Mouse (Mus musculus): ENCODE measurements around the gene Mael. TPM values are rescaled to one million over a fixed set of nuclear protein-coding genes. Genes with fewer than 3 reads are reported as not detected.

Gene Mael
- polyA plus RNA-seq, 1 experiment from 2014 or later, result 0.16 TPM

- Histone ChIP-seq H3K4me2 (no peak overlapping the region), H3K36me3 (ENCODE audit: control insufficient read depth, insufficient read depth, low read length) (no peaks in the 10 kb centered on the region), H3K4me1 (ENCODE audit: control insufficient read depth, insufficient read depth, low read length) (no peaks in the 10 kb centered on the region), H3K27me3 (ENCODE audit: control insufficient read depth, insufficient read depth, low read length) (peaks cover 30% of the 10 kb centered on the region), H3K27ac (ENCODE audit: low read depth, low read length) (no peak overlapping the region), H3K9ac (ENCODE audit: low read depth, low read length) (no peak overlapping the region), H3K4me3 (ENCODE audit: low read depth, low read length) (no peak overlapping the region), H3K9me3 (replicated peaks; ENCODE audit: control insufficient read depth, low read length) (no peaks in the 10 kb centered on the region)
- 24% methylated on average over 10 of the region's 10 CpGs for WGBS (ENCODE audit: insufficient replicate concordance)
- ATAC-seq (replicated peaks; ENCODE audit: insufficient number of reproducible peaks, low FRiP score, low TSS enrichment), result no peak
These were observed 83.4 kb downstream of the Mael start for GRCm38 (mm10) chr1:166155113-166155494.

- Histone ChIP-seq H3K9me3 (replicated peaks; ENCODE audit: control insufficient read depth, low read length) (no peaks in the 10 kb centered on the region), H3K36me3 (ENCODE audit: control insufficient read depth, insufficient read depth, low read length) (no peaks in the 10 kb centered on the region), H3K4me2 (peak overlapping the region; percentile 52), H3K4me3 (ENCODE audit: low read depth, low read length) (peak overlapping the region; percentile 30), H3K4me1 (ENCODE audit: control insufficient read depth, insufficient read depth, low read length) (no peaks in the 10 kb centered on the region), H3K27me3 (ENCODE audit: control insufficient read depth, insufficient read depth, low read length) (peaks cover 23% of the 10 kb centered on the region), H3K9ac (ENCODE audit: low read depth, low read length) (no peak overlapping the region), H3K27ac (ENCODE audit: low read depth, low read length) (no peak overlapping the region)
- no peak for ATAC-seq (replicated peaks; ENCODE audit: insufficient number of reproducible peaks, low FRiP score, low TSS enrichment)
- 6% methylated on average over 29 of the region's 29 CpGs for WGBS (ENCODE audit: insufficient replicate concordance)
These were observed 84.1 kb downstream of the Mael start for GRCm38 (mm10) chr1:166154162-166155112.

DNA sequence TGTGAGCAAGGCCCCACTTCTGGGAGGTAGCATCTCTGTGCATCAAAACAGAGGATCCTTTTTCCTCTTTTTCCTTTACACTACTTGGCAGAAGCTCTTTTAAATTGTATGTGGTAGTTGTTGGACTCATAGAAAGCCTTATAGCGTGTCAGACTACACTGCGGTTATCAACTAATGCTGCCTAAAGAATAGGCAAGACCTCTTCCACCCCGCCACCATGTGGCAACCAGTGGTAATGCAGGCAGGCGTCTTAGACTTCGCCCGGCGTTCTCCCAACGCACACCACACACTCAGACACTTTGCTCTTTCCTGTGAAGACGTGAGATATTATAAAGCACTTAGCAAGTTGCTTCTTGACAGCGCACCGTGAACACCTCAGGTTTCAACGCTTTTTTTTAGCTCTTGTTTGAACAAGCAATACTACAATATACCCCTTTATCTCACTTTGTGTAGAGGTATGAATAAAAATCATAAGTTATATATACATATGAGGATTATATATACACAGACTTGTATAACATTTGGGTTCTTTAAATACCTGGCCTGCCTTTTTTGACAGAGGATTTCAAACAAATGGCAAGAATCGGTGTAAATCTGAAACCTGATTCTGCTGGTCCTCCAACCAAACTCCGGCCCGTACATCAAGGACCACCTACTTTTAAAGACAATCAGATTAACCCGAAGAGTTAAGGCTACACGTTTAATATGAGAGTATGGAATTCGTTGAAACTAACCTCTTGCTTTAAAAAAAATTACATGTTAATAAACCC lies 85.0 kb downstream of the Mael start:
- Histone ChIP-seq H3K9ac (ENCODE audit: low read depth, low read length) (no peak overlapping the region), H3K27me3 (ENCODE audit: control insufficient read depth, insufficient read depth, low read length) (peaks cover 20% of the 10 kb centered on the region), H3K4me1 (ENCODE audit: control insufficient read depth, insufficient read depth, low read length) (no peaks in the 10 kb centered on the region), H3K9me3 (replicated peaks; ENCODE audit: control insufficient read depth, low read length) (no peaks in the 10 kb centered on the region), H3K36me3 (ENCODE audit: control insufficient read depth, insufficient read depth, low read length) (no peaks in the 10 kb centered on the region), H3K4me3 (ENCODE audit: low read depth, low read length) (no peak overlapping the region), H3K27ac (ENCODE audit: low read depth, low read length) (no peak overlapping the region), H3K4me2 (peak overlapping the region; percentile 47; the same call in 1 of the 2 replicates)
- 13% methylated on average over 18 of the region's 18 CpGs for WGBS (ENCODE audit: insufficient replicate concordance)
- no peak; the same call in 1 of the 2 replicates for ATAC-seq (replicated peaks; ENCODE audit: insufficient number of reproducible peaks, low FRiP score, low TSS enrichment)

- Histone ChIP-seq H3K27me3 (ENCODE audit: control insufficient read depth, insufficient read depth, low read length) (peaks cover 15% of the 10 kb centered on the region), H3K9ac (ENCODE audit: low read depth, low read length) (no peak overlapping the region), H3K4me2 (no peak overlapping the region), H3K27ac (ENCODE audit: low read depth, low read length) (no peak overlapping the region), H3K9me3 (replicated peaks; ENCODE audit: control insufficient read depth, low read length) (no peaks in the 10 kb centered on the region), H3K4me3 (ENCODE audit: low read depth, low read length) (no peak overlapping the region), H3K4me1 (ENCODE audit: control insufficient read depth, insufficient read depth, low read length) (peaks cover 6% of the 10 kb centered on the region; the same call in 1 of the 2 replicates), H3K36me3 (ENCODE audit: control insufficient read depth, insufficient read depth, low read length) (no peaks in the 10 kb centered on the region)
- no peak for ATAC-seq (replicated peaks; ENCODE audit: insufficient number of reproducible peaks, low FRiP score, low TSS enrichment)
- WGBS (ENCODE audit: insufficient replicate concordance), result 74% methylated on average over 10 of the region's 10 CpGs
These were observed 86.5 kb downstream of the Mael start for GRCm38 (mm10) chr1:166152034-166152433.

- WGBS (ENCODE audit: insufficient replicate concordance), result 60% methylated on average over 11 of the region's 11 CpGs
- Histone ChIP-seq H3K9me3 (replicated peaks; ENCODE audit: control insufficient read depth, low read length) (no peaks in the 10 kb centered on the region), H3K36me3 (ENCODE audit: control insufficient read depth, insufficient read depth, low read length) (no peaks in the 10 kb centered on the region), H3K4me3 (ENCODE audit: low read depth, low read length) (no peak overlapping the region), H3K9ac (ENCODE audit: low read depth, low read length) (no peak overlapping the region), H3K4me1 (ENCODE audit: control insufficient read depth, insufficient read depth, low read length) (peaks cover 6% of the 10 kb centered on the region; the same call in 1 of the 2 replicates), H3K27ac (ENCODE audit: low read depth, low read length) (no peak overlapping the region), H3K27me3 (ENCODE audit: control insufficient read depth, insufficient read depth, low read length) (peaks cover 15% of the 10 kb centered on the region), H3K4me2 (no peak overlapping the region)
- ATAC-seq (replicated peaks; ENCODE audit: insufficient number of reproducible peaks, low FRiP score, low TSS enrichment), result no peak
These were observed 87.2 kb downstream of the Mael start for GRCm38 (mm10) chr1:166151341-166151740.

Other genes with a start within 250 kb of the Mael start
- gene Pou2f1, start 236.1 kb downstream of the Mael start, polyA plus RNA-seq (2014; fragmentation: Nextera tagmentation; extraction: Ambion mirVana), result 16.7 and 17.3 TPM in 2 replicates
- 32.2 and 45.4 TPM in 2 replicates for gene Dusp27, start 110.8 kb downstream of the Mael start, polyA plus RNA-seq (2014; fragmentation: Nextera tagmentation; extraction: Ambion mirVana)
- gene Gpa33, start 108.5 kb downstream of the Mael start, polyA plus RNA-seq (2014; fragmentation: Nextera tagmentation; extraction: Ambion mirVana), result 0.15 TPM in 1 of 2 replicates, not detected in the other
- gene Ildr2, start 15.4 kb upstream of the Mael start, polyA plus RNA-seq (2014; fragmentation: Nextera tagmentation; extraction: Ambion mirVana), result 1.9 TPM in 2 replicates
- gene Tada1, start 140.3 kb upstream of the Mael start, polyA plus RNA-seq (2014; fragmentation: Nextera tagmentation; extraction: Ambion mirVana), result 36.0 and 37.6 TPM in 2 replicates
- gene Pogk, start 171.1 kb upstream of the Mael start, polyA plus RNA-seq (2014; fragmentation: Nextera tagmentation; extraction: Ambion mirVana), result 13.0 and 15.4 TPM in 2 replicates